Mouse (Mus musculus) lung, embryonic 16.5 days (tissue): ENCODE measurements around the gene Rbpms2. TPM values are rescaled to one million over a fixed set of nuclear protein-coding genes. Genes with fewer than 3 reads are reported as not detected.

Experiments used
- ATAC-seq: fragments of 200-750 bp; cut with Nextera tagmentation; 2 replicates; pipeline ENCODE4 v1.8.0; 2017; ENCODE audit warnings: low read depth, mild to moderate bottlenecking, moderate library complexity
- H3K27ac ChIP-seq: fragments of 300-500 bp; sonication (generic); 2 replicates; pipeline ENCODE4 v1.5.1; 2014; ENCODE audit warnings: mild to moderate bottlenecking, control low read depth, low read length
- H3K27me3 ChIP-seq: fragments of 300-500 bp; sonication (generic); 2 replicates; pipeline ENCODE4 v1.6.1; 2014; ENCODE audit warnings: low read depth, low read length, mixed read lengths; ENCODE audit not compliant: control insufficient read depth, insufficient read depth
- H3K36me3 ChIP-seq: fragments of 300-500 bp; sonication (generic); 2 replicates; pipeline ENCODE4 v1.6.1; 2014; ENCODE audit warnings: low read length; ENCODE audit not compliant: control insufficient read depth, insufficient read depth
- H3K4me1 ChIP-seq: fragments of 300-500 bp; sonication (generic); replicated peaks from 2 replicates; pipeline ENCODE4 v1.6.1; 2014; ENCODE audit warnings: low read length, mixed read lengths; ENCODE audit not compliant: control insufficient read depth, insufficient read depth
- H3K4me2 ChIP-seq: fragments of 300-500 bp; sonication (generic); 2 replicates; pipeline ENCODE4 v1.6.1; 2014; ENCODE audit warnings: low read depth, low read length, control low read depth
- H3K4me3 ChIP-seq: fragments of 300-500 bp; sonication (generic); 2 replicates; pipeline ENCODE4 v1.5.1; 2014; ENCODE audit warnings: mild to moderate bottlenecking, low read length, control low read depth
- H3K9ac ChIP-seq: fragments of 300-500 bp; sonication (generic); 2 replicates; pipeline ENCODE4 v1.6.1; 2014; ENCODE audit warnings: low read length, control low read depth
- H3K9me3 ChIP-seq: fragments of 300-500 bp; sonication (generic); 2 replicates; pipeline ENCODE4 v1.6.1; 2016; ENCODE audit warnings: low read length; ENCODE audit not compliant: control insufficient read depth
- WGBS: fragments of 180-500 bp; shearing (Covaris S2); extraction: QIAGEN DNeasy Blood & Tissue Kit; methylation state at CpG from one replicate; pipeline ENCODE4 v1.1.7; 2014; 5-methylcytosine and 5-hydroxymethylcytosine counted together
- polyA plus RNA-seq: library from polyadenylated mRNA; unstranded; fragments of >200 nt; fragmentation: Nextera tagmentation; extraction: Ambion mirVana; gene quantifications from 2 replicates; pipeline ENCODE4 v1.2.1, GENCODE M21; 2015

Gene Rbpms2
- polyA plus RNA-seq = 10.8 and 14.1 TPM in 2 replicates

- 0 out of 2 replicates have a peak, but pooled peaks have one; percentile 9 for ATAC-seq
- Histone ChIP-seq H3K9ac (peak within 1 kb of the TSS; percentile 73), H3K4me3 (peak within 1 kb of the TSS; percentile 76), H3K4me2 (peak within 1 kb of the TSS; percentile 99), H3K27me3 (peaks cover 30% of the 10 kb centered on the region), H3K27ac (peak within 1 kb of the TSS; percentile 27; the same call in 1 of the 2 replicates), H3K4me1 (peaks cover 18% of the 10 kb centered on the region), H3K9me3 (no peaks in the 10 kb centered on the region), H3K36me3 (no peaks in the 10 kb centered on the region)
- WGBS = 2% methylated on average over 36 of the region's 40 CpGs
These were observed at the start of gene Rbpms2 for GRCm38 (mm10) chr9:65629025-65629766. Gene Rbpms2 (plus strand): TSS chr9:65629648.

GRCm38 (mm10) chr9:65579781-65580371 lies 49.6 kb upstream of the Rbpms2 start, which contains the start of gene Plekho2:
Gene Plekho2 (minus strand): TSS chr9:65580040.
- Histone ChIP-seq H3K4me3 (peak within 1 kb of the TSS; percentile 61), H3K9ac (peak within 1 kb of the TSS; percentile 67), H3K4me1 (peaks cover 32% of the 10 kb centered on the region), H3K4me2 (peak within 1 kb of the TSS; percentile 64), H3K27ac (peak within 1 kb of the TSS; percentile 81), H3K36me3 (no peaks in the 10 kb centered on the region), H3K27me3 (no peaks in the 10 kb centered on the region), H3K9me3 (no peaks in the 10 kb centered on the region)
- under 1% methylated on average over 35 of the region's 45 CpGs for WGBS
- peak; percentile 94 for ATAC-seq

GRCm38 (mm10) chr9:65580401-65581256 lies 48.8 kb upstream of the Rbpms2 start:
- no peaks in the 10 kb centered on the region for H3K9me3 ChIP-seq
- 7% methylated on average over 19 of the region's 29 CpGs for WGBS
- peak overlapping the region; percentile 61 for H3K4me3 ChIP-seq
- H3K9ac ChIP-seq = peak overlapping the region; percentile 36
- H3K36me3 ChIP-seq = no peaks in the 10 kb centered on the region
- peak overlapping the region; percentile 81 for H3K27ac ChIP-seq
- ATAC-seq = peak; percentile 81
- peak overlapping the region; percentile 64 for H3K4me2 ChIP-seq
- no peaks in the 10 kb centered on the region for H3K27me3 ChIP-seq
- H3K4me1 ChIP-seq = peaks cover 25% of the 10 kb centered on the region

GRCm38 (mm10) chr9:65583045-65583444 lies 46.4 kb upstream of the Rbpms2 start:
- H3K9ac ChIP-seq = no peak overlapping the region
- no peak for ATAC-seq
- H3K4me2 ChIP-seq = no peak overlapping the region
- H3K4me3 ChIP-seq = no peak overlapping the region
- no peaks in the 10 kb centered on the region for H3K36me3 ChIP-seq
- peaks cover 20% of the 10 kb centered on the region for H3K4me1 ChIP-seq
- H3K27me3 ChIP-seq = no peaks in the 10 kb centered on the region
- 25% methylated on average over 8 of the region's 8 CpGs for WGBS
- no peak overlapping the region for H3K27ac ChIP-seq
- H3K9me3 ChIP-seq = no peaks in the 10 kb centered on the region

- Histone ChIP-seq H3K4me1 (peaks cover 23% of the 10 kb centered on the region), H3K27me3 (no peaks in the 10 kb centered on the region), H3K36me3 (0 out of 2 replicates have a peak, but pooled peaks cover 5% of the 10 kb centered on the region), H3K9me3 (no peaks in the 10 kb centered on the region), H3K4me2 (peak within 1 kb of the TSS; percentile 97), H3K9ac (peak within 1 kb of the TSS; percentile 75), H3K27ac (peak within 1 kb of the TSS; percentile 43; the same call in 1 of the 2 replicates), H3K4me3 (peak within 1 kb of the TSS; percentile 72)
- ATAC-seq = peak; percentile 92
- WGBS = 9% methylated on average over 28 of the region's 28 CpGs
These were observed 42.8 kb upstream of the Rbpms2 start, which contains the start of gene Pif1 for GRCm38 (mm10) chr9:65586406-65587269. Gene Pif1 (plus strand): TSS chr9:65587160.

GRCm38 (mm10) chr9:65587270-65587572 lies 42.2 kb upstream of the Rbpms2 start:
- 0 out of 2 replicates have a peak overlapping the region, but pooled peaks have one; percentile 7 for H3K27ac ChIP-seq
- H3K36me3 ChIP-seq = 0 out of 2 replicates have a peak, but pooled peaks cover 7% of the 10 kb centered on the region
- WGBS = 0% methylated on average over 6 of the region's 6 CpGs

GRCm38 (mm10) chr9:65587573-65588358 lies 41.7 kb upstream of the Rbpms2 start:
- WGBS = under 1% methylated on average over 64 of the region's 64 CpGs
- Histone ChIP-seq H3K9ac (peak overlapping the region; percentile 75), H3K36me3 (peaks cover 7% of the 10 kb centered on the region; the same call in 1 of the 2 replicates), H3K27ac (0 out of 2 replicates have a peak overlapping the region, but pooled peaks have one; percentile 7), H3K4me1 (peaks cover 23% of the 10 kb centered on the region), H3K9me3 (no peaks in the 10 kb centered on the region), H3K4me2 (peak overlapping the region; percentile 97), H3K27me3 (no peaks in the 10 kb centered on the region), H3K4me3 (peak overlapping the region; percentile 72)
- peak; percentile 57; the same call in 1 of the 2 replicates for ATAC-seq

More at GRCm38 (mm10) chr9:65587270-65587572, 42.2 kb upstream of the Rbpms2 start:
- Histone ChIP-seq H3K9ac (peak overlapping the region; percentile 75), H3K4me1 (peaks cover 23% of the 10 kb centered on the region), H3K27me3 (no peaks in the 10 kb centered on the region), H3K4me3 (peak overlapping the region; percentile 72), H3K4me2 (peak overlapping the region; percentile 97), H3K9me3 (no peaks in the 10 kb centered on the region)
- ATAC-seq = no peak; the same call in 1 of the 2 replicates
